Mouse (Mus musculus): ENCODE data around the gene Myo7a.

Gene Myo7a

DNA sequence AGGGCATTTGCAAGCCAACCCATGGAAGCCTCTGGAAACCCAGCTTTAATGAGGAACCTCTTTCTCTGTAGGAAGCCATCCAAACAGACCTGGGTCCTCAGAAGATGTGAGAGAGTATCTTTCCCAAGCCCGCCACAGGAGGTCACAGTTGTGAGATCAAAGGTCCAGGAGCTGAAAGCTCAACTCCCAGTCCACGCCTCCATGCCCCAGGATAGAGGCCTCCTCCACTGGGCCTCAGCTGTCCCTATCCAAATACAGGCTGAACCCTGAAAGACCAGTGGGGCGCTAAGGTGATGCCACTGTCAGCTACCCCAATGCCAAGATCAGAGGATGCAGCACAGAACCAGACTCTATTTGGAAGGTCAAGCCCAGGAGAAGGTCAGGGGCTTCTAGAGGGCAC lies 23.3 kb upstream of the Myo7a start:
- DNase-seq (ENCODE audit: low read depth) = no peak

DNA sequence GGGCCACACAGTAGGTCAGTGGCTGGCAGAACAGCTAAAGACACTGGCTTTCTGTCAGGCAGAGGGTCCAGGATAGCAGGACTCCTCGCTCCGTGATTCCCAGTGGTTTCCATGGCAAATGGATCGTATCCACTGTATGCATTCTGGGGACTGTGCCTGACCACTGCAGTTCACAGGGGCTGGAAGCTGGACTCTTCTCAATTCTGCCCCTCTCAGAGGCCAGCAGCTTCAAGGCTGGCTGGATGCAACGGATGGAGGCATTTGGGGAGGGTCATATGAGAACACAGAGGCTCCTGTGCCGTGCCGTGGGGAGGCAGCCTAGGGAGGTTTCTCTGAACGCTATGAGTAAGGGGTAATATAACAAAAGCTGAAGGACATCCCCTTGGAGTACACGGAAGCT lies 22.9 kb upstream of the Myo7a start:
- no peak for DNase-seq (ENCODE audit: low read depth)

DNA sequence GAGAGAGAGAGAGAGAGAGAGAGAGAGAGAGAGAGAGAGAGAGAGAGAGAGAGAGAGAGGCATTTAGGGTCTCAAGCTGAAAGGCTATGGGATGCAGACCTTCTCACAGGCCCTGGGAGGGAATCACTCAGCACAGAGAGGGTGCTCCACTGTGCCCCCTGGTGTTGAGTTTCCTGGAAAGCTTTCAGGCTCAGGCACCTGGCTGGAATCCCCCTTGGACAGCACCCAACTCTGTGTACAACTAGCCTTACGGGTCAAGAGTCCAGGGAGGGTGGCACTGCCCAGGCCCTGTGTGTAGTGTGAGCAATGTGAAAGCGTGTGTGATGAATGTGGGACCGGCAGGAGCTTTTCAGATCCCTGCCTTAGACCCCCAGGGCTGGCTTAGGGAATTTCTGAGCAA lies 21.9 kb upstream of the Myo7a start:
- DNase-seq (ENCODE audit: low read depth) = no peak

DNA sequence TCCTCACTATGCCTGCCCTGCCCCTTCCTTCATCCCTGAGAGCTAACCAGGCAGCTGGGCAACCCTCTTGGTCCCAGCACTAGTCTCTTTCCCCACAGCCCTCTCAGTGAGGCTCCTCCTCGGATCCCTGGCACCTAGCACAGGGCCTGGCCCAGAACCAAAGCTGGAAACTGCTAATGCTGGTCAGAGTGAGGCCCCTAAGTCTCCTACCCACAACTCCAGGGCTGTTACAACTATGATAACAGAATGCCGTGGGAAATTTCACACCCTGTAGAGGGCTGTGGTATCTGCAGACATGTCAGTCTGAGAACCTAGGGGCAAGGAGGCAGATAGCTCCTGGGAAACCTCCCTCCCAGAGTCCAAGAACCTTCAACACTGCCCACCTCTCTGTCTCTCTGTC lies 21.3 kb upstream of the Myo7a start:
- no peak for DNase-seq (ENCODE audit: low read depth)

DNA sequence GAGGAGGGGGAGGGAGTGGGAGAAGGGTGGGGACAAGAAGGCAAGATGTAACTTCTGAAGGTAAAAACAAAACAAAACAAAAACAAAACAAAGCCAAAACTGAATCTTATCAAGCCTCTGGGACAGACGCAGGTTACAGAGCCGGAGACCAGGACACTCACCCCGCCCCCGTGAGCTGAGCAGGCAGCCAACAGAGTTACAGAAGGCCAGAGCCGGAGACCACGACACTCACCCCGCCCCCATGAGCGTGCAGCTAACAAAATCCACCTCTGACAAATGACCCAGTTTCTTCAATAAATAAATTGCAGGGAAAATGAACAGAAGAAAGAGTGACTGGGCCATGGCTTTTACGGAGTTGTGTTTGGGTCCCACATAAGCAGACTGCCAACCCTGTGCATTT lies 19.9 kb upstream of the Myo7a start:
- no peak for DNase-seq (ENCODE audit: low read depth)

DNA sequence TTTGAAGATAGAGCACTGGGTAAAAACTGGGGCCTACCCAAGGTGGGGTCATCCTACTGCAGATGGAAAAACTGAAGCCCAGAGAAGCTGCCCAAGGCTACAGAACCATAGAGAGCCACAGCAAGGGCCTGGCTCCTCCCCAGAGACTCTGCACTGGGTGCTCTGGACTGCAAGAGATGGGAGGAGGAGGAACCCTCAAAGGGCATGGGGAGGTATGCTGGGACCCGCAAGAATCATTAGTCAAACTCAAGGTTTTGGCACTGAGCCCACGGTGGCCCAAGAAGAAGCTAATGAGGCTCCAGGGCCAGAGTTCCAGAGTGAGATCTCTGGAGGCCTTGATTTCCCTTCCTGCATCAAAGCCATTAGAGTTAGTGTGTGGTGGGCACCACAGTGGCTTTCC lies 18.7 kb upstream of the Myo7a start:
- no peak for DNase-seq (ENCODE audit: low read depth)

DNA sequence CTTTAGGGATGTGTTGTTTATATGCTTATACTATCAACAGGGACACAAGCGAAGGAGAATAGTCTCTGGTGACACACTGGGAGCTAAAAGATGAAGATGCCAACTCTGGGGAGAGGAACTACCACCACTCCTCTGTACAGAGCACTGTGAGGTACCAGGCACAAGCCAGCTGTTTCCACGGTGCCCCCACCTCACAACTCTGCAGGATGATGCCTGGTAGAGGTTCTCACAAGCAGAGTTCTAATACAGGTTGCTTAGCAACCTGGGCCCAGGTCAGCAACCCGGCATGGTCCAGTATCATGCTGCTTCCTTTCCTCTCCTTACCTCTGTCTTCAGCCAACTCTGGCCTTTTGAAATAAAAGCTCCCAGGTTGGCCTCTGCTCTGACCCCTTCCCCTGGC lies 18.3 kb upstream of the Myo7a start:
- DNase-seq (ENCODE audit: low read depth) = no peak

DNA sequence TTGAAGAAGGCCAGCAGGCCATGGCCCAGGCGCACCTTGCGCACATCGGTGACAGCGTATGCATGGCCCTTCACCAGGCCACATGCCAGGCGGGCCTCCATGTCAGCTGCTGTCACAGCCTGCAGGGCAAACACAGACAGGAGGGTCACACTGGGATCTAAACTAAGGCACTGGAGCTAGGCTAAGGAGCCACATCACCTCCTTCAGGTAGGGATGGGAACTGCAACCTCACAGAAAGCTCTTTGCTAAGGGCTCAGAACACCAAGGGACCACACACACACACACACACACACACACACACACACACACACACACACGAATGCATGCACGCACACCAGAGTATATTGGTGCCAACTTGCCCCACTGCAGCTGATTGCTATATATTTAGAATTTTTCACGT lies 12.4 kb upstream of the Myo7a start:
- no peak for DNase-seq (ENCODE audit: low read depth)

DNA sequence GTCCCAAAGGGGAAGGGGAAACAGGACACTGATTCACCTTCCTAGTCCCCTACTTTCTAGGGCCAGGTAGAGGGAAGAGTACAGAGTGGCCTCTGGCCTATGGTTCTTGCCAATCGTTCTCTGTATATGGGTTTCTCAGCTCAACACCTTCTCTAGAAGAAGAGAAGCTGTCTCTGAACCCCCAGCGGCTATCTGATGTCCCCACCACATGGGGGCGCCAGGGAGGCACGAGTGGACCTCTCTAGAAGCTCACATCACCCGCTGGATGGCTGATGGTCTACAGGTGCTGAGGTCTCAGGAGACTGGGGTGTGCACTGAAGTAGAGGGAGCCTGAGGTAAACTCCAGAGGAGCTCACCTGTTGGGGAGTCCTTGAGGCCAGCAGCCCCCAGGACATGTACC lies 6.1 kb upstream of the Myo7a start:
- DNase-seq (ENCODE audit: low read depth) = peak; percentile 48

DNA sequence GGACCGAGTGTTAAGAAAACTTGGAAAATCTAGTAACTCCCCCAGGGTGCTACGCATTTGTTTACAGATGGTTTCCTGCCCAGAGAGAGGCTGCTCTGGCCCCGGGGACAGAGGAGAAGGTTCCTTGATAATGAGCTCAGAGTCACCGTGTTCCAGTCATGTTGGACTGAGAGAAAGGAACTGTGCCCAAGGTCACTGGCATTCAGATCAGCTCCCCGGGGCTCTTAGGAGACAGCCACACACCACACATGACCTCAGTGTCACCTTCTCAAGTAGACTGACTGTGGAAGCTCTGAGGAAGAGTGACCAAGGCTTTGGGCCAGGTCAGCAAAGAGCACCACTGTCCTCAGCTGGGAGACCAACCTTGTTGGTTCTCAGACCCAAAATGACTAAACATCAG lies 5.4 kb upstream of the Myo7a start:
- no peak for DNase-seq (ENCODE audit: low read depth)

DNA sequence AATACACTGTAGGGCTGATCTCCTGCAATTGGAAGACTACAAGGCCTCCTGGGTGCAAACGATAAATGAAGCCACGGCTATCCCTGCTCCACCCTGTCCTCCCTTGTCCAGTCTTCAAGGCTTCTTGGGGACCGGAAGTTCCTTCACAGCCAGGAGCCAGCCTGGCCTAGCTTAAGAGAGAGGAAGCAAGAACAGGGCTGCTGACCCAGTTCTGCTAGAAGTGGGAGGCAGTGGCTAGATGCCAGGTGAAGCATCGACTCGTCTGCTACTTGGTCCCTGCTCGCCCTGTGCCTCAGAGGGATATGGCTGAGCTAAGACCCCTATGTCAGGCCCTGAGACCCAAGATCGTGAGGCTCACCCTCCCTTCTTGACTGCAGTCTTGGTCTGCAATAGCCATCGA lies 2.3 kb upstream of the Myo7a start:
- no peak for DNase-seq (ENCODE audit: low read depth)

DNA sequence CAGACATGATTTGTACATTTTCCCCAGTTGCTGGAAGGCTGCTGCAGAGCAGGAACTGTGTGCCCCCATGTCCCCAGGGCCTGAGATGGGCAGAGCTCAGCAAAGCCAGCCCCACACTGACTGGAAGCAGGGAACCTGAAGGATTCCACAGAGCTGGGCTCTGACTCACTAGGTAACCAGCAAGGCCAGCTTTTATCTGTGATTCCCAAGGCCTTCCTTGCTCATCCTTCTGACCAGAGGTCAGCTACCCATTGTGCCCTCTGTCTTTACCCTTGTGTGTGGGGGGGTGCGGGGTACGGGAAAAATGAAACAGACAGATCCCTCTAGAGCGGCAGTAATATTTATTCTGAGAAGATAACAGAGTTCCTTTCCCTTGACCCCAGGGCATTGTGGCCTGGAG lies 1.9 kb upstream of the Myo7a start:
- no peak for DNase-seq (ENCODE audit: low read depth)

DNA sequence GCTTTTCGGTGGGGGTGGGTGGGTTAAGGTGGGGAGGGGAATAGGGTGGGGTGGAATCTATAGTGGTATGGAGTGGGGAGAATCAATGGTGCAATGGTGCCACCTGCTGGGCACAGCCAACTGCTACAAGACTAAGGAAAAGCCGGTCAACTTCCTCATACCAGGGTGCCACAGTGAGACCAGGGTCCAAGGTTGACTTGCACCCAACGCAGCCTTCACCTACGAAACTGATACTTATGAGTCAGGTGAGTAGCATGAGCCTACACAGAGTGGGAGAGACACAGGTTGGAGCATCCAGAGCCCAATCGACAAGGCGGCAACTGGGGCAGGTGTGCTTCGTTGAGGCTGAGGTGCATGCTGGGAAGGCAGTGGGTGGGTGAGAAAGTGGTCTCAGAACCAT lies 1.0 kb upstream of the Myo7a start:
- peak; percentile 46 for DNase-seq (ENCODE audit: low read depth)

DNA sequence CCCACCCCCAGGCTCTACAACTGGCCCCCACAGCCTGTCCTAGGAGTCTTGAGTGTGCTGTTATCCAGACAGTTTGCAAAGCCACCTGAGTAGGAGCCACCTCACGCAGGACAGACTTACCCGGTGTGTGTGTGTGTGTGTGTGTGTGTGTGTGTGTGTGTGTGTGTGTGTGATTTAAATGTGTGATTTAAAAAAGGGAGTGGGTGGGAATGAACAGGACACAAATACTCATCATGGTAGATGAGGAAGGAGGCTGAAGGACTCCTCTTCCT lies 573 bp upstream of the Myo7a start:
- DNase-seq (ENCODE audit: low read depth) = no peak

DNA sequence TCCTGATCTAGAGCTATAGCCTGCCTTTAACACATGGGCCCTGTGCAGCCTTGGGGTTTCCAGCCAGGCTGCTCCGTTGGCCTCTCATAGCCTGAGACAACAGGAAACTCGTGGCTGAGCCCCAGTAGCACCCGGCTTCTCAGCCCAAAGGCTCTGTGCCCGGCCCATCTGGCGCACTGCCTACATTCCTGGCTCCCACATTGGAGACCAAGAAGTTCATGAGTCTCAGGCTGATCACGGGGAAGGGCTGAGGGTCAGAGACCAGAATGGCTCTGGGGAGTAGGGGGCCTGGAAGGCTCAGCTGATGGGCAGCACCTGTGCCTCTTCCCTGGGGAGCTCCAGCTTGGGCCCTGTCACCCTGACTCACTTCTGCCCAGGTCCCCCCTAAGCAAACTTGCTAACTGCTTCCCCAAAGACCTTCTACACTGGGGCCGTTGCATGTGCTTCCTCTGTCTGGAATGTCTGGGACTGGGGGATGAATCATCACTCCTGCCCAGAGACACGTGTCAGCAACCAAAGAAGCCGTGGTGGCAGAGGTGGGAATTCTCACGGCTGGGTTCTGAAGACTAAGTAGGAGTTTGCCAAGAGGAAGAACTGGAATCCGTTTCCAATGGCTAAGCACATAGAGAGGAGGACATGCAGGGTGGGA lies 2.2 kb downstream of the Myo7a start:
- DNase-seq (ENCODE audit: low read depth) = no peak

DNA sequence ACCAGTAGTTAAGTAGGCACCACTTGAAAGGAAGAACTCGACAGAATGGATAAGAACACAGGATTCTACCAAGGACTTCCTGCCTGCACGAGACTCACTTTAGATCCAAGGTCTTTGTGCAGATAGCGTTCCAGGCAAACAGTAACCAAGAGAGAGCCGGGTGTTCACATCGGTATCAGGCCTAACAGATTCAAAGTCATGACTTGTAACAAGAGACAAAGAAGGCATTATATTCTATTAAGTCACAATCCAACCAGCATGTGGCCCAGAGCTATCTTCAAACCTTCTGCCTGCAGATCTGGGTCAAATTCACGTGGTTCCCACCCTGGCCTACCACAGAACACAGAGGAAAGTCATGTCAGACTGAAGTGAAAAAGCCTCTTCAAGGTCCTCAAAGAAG lies 4.7 kb downstream of the Myo7a start:
- no peak for DNase-seq (ENCODE audit: low read depth)

DNA sequence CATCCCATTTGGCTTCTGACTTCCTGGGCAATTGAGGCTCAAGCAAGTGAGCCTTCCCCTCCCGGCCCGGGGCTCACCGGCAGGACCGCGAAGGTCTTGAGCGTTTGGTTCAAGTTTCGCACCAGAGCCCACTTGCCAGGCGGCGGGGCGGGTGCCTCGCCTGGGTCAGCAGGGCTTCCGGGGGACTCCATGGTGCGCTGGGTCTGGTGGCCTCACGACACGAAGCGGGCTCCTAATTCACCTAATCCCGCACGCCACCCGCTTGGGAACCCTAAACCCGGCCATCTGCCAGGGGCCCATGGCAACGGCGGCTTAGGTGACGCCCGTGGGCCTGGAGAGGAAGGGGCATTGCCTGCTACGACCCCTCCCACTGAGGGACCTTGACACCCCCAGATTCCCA lies 8.1 kb downstream of the Myo7a start:
- no peak for DNase-seq (ENCODE audit: low read depth)

DNA sequence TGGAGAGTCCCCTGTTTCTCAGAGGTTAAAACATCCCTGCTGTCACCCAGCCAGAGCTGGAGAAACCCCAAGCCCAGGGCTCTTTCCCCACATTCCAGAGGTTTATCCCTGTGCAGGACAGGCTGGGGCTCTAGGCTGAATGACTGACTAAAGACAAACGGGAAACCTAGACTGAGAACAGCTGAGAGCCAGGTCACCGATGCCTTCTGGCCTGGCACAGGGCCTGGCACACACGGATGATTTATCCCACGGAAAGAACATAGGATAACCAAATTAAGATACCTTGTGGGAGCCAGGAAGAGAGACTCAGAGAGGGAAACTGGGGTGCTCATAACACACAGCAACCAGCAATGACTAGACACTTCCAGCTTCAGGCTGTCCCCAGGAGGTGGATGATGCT lies 9.6 kb downstream of the Myo7a start:
- no peak for DNase-seq (ENCODE audit: low read depth)

DNA sequence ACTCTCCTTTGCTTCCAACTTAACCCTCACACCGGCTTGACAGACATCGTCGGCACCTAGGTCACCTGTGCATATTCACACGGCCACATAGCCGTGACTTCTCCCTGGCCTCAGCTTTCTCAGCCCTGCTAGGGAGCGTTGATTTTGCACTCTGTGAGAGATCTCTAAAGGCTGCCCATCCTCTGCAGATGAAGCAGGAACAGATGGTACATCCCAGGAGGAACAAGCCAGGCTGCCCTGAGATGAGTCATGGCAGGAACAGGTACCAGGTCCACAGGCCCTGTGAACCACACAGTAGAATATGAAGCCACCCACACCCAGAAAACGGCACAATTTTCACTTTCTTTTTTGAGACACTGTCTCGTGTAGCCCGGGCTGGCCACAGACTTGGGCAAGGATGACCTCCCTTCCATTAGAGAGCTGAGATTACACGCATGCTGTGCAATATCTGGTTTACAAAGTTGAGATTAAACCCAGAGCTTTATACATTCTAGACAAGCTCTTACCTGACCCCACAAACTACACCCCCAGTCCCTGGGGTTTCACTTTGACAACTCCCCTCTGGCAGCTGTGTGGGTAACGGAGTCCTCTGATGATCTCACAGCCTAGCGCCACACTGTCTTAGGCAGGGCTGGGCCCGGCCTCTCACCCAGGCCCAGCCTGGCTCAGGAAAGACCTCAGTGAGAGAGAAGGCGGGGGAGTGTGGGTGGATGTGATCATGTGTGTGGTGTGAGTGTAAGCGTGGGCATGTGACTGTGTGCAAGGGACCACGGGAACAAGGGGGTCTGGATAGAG lies 10.5 kb downstream of the Myo7a start:
- no peak for DNase-seq (ENCODE audit: low read depth)

DNA sequence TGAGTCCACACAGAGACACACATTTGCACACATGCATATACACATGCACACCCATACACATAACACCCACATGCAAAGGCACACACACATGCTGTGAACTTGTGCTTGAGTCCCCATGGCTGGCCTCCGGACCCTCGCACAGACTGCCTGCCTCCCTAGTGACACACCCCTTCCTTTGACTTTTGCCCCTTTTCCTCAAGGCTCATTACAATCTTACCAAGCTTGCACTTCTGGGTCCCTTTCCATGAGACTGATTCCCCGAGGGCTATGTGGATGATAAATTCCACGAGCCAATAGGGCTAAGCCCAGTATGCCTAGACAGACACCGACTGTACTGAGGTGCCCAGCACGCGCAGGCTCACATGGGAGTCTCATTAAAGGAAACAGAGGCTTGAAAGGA lies 13.1 kb downstream of the Myo7a start:
- no peak for DNase-seq (ENCODE audit: low read depth)

DNA sequence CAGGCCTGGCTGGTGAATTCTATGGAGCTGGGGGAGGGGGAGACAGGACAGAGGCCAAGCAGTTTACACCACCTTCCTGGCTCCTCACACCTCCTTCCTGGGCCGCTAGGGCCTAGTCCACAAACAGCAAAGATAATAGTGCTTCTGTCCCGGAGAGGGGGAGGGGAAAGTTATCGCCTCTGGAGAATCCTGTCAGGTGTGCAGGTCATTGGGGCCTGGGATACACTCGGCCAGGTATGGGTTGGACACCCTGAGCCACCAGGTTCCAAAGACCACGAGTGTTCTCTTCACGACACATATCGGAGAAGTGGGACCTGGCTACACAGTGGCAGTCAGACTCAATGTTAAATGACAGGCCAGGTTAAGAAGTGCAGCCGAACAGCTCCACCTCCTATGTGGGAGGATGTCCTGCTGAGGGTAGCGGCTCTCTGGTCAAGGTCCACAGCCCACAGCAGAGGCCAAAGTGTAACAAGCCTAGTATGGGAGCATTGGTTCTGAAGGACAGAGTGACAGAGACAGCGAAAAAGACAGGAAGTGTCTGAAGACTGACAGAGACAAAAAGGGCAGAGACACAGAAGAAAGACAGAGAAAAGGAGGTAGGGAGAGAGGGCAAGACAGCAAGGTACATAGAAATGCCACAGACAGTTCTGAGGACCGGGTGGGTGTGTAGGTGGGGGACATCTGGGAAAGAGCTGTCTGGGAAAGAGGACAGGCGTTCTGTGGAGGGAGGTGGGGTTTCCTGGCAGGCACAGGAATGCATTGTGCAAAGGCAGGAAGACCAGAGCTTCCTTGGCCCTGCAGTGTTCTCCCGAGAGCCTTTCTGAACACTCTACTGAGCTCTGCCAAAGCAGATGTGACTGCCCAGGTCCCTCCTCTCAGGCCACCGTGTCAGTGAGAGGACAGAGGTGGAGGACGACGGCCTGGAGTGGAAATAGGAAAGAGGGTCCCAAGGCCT lies 14.6 kb downstream of the Myo7a start:
- no peak for DNase-seq (ENCODE audit: low read depth)

DNA sequence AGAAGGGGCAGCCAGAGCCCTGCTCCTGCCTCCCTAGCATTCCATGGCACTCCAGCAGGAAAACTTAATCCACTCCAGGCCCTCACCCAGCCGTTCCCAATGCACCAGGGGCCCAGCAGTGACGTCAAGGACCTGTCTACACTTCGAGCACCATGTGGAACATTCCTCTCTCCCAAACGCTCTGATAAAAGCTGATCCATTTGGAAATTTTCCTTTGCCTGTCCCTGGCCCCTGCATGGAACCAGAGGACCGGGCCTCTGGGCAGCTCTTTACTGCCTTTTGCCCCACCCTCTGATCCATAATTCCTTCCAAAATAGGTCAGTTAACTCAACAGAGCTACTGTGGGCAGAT lies 15.4 kb downstream of the Myo7a start:
- no peak for DNase-seq (ENCODE audit: low read depth)

Data from c-Kit-positive CD71-positive TER-119-negative erythroid progenitor cells, embryonic 14.5 days (primary cell).